Mouse (Mus musculus) hematopoietic stem cell, adult 5-6 weeks (primary cell): ENCODE data around the gene Rgs16. TPM values are rescaled to one million over a fixed set of nuclear protein-coding genes. Genes with fewer than 3 reads are reported as not detected.

Experiments
- ATAC-seq, 2 experiments: fragments of 125-278 bp in 1 of 2; replicated peaks in 1 of 2; 2 replicates each; pipeline ENCODE4 v1.8.0; 2016 to 2017; ENCODE audit warnings: inconsistent platforms in 2 of 2, mild to moderate bottlenecking in 2 of 2, moderate number of reproducible peaks in 2 of 2, low read depth in 1 of 2, moderate TSS enrichment in 1 of 2; ENCODE audit not compliant: low FRiP score in 2 of 2, poor library complexity in 2 of 2, severe bottlenecking in 2 of 2, insufficient read depth in 1 of 2, low TSS enrichment in 1 of 2
- total RNA-seq: library from RNA; stranded (forward); fragments of 172-1452, 232-1000 nt; gene quantifications from 2 replicates; pipeline ENCODE4 v1.2.3, GENCODE M21; 2017

The Rgs16 gene
- total RNA-seq, 1 experiment from 2014 or later = 0.45 TPM

DNA sequence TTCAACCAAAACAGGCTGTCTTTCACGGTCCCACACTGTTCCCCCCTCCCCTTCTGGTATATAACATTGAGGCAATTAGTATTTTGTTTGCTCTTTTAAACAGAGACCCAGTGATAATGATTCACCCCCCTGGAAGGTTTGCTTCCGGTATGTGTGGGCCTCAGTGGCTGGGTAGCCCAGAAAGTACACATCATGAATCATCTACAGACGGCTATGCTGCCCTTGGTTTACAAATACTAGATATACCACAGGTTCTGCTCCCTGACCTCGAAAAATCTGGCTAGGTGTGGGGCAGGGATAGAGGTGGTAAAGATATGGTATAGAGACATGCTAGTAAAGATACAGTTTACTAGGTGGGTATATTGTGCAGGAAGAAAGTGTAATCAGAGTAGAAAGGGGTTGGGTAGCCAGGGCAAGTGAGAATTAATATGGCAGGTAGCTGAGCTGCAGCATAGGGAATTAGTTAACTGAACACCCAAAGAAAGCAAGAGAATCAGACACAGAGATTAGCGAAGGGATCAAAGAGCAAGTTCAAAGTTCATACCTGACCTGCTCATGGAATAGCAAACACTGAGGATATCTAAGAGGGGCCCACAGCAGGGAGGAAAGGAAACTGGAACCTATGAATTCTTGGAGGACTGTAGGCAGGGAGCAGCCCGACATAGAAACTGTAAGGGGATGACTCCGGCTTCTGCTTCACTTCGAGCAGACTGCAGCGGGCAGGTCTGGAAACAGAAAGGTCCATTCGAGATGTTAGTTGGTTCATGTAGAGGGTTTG lies 30.0 kb downstream of the Rgs16 start:
- no peak for ATAC-seq

DNA sequence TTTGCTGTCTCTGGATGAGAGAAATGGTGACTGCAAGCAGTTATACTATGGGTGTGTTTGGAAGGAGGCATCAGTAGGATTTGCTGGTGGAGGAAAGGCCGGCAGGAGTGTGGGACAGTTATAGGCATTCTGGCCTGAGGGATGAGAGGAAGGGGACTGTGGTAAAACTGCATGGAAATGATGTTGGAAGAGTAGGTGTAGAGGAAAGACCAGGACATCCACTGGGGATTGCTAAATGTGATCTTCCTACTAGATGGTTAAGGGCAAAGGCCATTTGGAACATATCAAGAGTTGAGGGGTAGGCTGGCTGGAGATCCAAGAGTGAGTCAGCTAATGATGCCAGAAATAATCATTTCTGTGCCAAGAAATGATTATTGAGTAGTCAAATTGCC lies 30.6 kb downstream of the Rgs16 start:
- ATAC-seq = no peak

DNA sequence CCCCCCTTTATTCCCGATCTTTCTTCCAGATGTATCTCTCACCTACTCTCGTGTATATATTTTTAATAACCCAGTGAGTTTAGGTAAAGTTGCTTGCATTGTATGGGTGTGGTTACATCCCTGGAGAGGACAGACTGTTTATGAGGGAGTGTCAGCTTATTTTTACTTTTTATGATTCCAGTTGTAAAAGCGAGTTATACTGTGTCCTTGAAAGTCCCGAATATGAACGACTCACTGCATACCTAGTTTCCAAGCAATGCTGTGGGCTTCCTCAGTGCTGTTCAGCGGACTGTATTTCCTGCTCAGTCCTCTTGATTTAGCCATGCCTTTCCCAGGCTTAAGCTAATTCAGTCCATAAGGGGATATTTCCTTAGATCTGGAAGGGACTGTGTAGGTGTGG lies 35.0 kb downstream of the Rgs16 start:
- ATAC-seq = no peak

DNA sequence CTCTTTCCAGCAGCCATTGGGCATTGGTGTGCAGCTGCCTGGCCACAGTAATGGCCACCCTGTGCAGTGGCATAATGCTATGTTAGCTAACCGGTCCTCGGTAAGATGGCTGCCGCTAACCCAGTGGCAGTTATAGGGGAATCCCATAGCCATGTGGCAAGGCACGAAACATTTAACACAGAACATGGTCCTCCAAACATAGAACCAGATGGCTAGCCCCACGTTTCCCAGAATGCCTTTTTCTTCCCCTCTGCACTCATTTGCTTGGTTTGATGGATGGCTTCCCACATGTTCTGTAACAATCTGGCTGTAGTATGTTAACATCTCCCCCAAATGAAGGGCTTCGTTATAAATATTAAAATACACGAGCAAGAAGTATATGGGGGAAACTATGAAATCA lies 36.1 kb downstream of the Rgs16 start:
- ATAC-seq = no peak

DNA sequence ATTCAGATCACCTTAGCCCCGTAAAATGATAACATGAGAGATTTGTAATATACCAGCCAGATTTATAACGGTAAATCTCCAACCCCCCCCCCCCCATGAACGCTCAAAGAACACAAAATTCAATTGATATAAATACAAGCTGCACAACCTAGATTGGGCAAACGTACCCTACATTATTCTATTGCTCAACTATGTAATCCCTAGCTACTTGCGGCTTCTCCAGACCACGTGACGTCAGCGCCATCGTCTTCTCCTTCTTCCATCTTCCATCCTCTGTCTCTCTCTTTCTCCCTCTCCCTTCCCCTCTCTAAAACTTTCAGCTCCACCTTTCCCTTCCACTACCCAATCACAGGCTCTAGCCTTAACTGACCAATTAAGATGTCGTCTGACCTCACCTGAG lies 38.1 kb downstream of the Rgs16 start:
- no peak for ATAC-seq

DNA sequence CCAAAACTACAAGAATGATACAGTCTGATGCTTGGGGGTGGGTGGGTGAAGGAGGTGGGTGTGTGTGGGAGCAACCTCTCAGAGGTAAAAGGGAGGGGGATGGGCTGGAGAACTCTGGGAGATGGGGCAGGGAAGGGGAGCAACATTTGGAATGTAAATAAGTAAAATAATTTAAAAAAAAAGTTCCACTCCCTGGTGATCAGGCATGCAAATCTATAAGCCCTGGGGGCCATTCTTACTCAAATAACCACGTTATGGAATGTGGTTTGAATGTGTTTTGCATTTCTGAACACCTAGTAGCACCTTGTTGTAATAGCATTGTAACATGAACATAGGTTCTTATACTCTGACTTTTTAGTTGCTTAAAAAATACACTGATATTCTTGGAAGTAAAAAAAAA lies 43.2 kb downstream of the Rgs16 start:
- no peak for ATAC-seq

DNA sequence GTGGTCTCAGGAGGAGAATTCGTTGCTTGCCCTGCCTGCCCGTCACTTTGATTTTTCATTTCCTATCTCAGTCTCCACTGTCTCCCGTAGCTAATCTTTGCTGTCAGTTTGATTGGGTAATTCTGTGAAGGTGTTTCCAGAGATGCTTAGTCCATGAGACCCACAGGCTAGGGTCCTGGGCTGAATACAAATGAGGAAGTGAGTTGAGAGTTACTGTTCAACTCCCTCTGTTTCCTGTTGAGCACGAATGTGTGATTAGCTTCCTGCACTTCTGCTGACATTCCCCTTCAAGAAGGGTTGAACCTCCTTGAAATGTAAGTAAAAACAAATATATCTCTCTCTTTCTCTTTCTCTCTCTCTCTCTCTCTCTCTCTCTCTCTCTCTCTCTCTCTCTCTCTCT lies 45.5 kb downstream of the Rgs16 start:
- ATAC-seq = peak; percentile 76 to 86

DNA sequence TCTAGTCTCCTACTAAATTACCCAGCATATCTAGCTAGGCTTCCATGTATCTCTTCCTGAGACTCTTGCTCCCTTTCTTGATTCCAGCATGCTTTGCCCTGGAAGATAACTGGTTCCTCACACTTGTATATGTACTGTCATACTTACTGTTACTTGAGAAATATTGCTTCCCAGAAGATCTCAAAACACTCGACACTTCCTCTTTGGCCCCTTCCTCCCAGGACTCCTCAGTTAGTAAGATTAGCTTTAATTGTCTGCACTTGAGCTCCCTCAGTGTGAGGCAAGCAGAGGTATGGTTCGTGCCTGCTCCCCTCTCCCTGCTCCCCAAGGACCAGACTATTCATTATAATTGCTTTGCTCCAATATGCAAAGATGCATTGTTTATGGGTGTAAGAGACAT lies 50.6 kb downstream of the Rgs16 start:
- ATAC-seq = peak in 1 of 2 experiments; percentile 22; a peak in 1 of 4 replicates

DNA sequence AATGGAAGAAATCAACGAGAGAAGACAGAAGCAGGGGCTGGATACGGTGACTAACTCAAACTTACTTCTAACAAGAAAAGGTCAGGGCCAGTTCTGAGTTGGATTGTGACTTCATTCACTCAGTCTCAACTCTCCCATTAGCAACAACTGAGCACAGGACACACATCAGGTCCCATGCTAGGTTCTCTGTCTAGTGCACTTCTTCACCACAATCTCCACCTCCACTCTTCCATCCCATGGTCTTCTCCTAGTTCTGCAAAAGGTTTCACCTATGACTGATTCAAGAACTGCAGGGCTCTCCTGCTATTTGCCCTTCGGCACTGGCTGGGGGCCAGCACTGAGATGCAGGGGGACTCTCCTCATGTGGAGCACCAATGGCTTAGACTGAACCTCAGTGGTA lies 54.1 kb downstream of the Rgs16 start:
- ATAC-seq = no peak

Other genes with a start within 250 kb of the Rgs16 start
- gene Npl, start 190.3 kb upstream of the Rgs16 start, total RNA-seq = 17.2 and 26.1 TPM in 2 replicates
- gene Rgs8, start 87.3 kb upstream of the Rgs16 start, total RNA-seq = 0.44 and 3.6 TPM in 2 replicates
- 76.4 and 117 TPM in 2 replicates for gene Rnasel, start 9.1 kb downstream of the Rgs16 start, total RNA-seq
- not detected in 2 replicates for gene Rgsl1, start 103.8 kb downstream of the Rgs16 start, total RNA-seq
- not detected in 2 replicates for gene Teddm1b, start 134.0 kb downstream of the Rgs16 start, total RNA-seq
- not detected in 2 replicates for gene Teddm1a, start 151.4 kb downstream of the Rgs16 start, total RNA-seq
- gene Glul, start 159.6 kb downstream of the Rgs16 start, total RNA-seq = 196 and 243 TPM in 2 replicates
- gene Teddm2, start 159.9 kb downstream of the Rgs16 start, total RNA-seq = 0.13 and 0.20 TPM in 2 replicates